Mouse (Mus musculus): ENCODE measurements around the gene 2210016F16Rik.
A peak's percentile ranks its signal among the peaks of the same experiment; 100 is the strongest.

2210016F16Rik gene

GRCm38 (mm10) chr13:58384779-58385546 lies at the start of gene 2210016F16Rik:
Gene 2210016F16Rik (minus strand): TSS chr13:58385225.
- Histone ChIP-seq H3K4me1 (replicated peaks; ENCODE audit: low read depth, low read length) (peaks cover 22% of the 10 kb centered on the region), H3K9me3 (ENCODE audit: low read length) (peaks cover 30% of the 10 kb centered on the region), H3K27me3 (ENCODE audit: insufficient read depth, low read length) (0 out of 2 replicates have a peak, but pooled peaks cover 5% of the 10 kb centered on the region), H3K36me3 (ENCODE audit: insufficient read depth, low read length) (peaks cover 38% of the 10 kb centered on the region), H3K4me3 (replicated peaks; ENCODE audit: low read length) (peak within 1 kb of the TSS; percentile 84)
- TF ChIP-seq POU5F1 (IDR thresholded peaks at IDR 0.05; ENCODE audit: borderline replicate concordance, low read length) (no peak), CTCF (conservative IDR thresholded peaks at IDR 0.05; ENCODE audit: low read length) (no peak), NANOG (IDR thresholded peaks at IDR 0.05; ENCODE audit: borderline replicate concordance, low read length) (no peak)

GRCm38 (mm10) chr13:58423061-58423660 lies 38.1 kb upstream of the 2210016F16Rik start:
- H3K4me3 ChIP-seq (replicated peaks; ENCODE audit: low read length): no peak overlapping the region
- H3K9me3 ChIP-seq (ENCODE audit: low read length): no peaks in the 10 kb centered on the region
- no peaks in the 10 kb centered on the region for H3K36me3 ChIP-seq (ENCODE audit: insufficient read depth, low read length)
- peaks cover 9% of the 10 kb centered on the region for H3K4me1 ChIP-seq (replicated peaks; ENCODE audit: low read depth, low read length)
- peaks cover 3% of the 10 kb centered on the region for H3K27me3 ChIP-seq (ENCODE audit: insufficient read depth, low read length)
- peak; percentile 77 for TF ChIP-seq POU5F1 (IDR thresholded peaks at IDR 0.05; ENCODE audit: borderline replicate concordance, low read length)
- TF ChIP-seq NANOG (IDR thresholded peaks at IDR 0.05; ENCODE audit: borderline replicate concordance, low read length): no peak

GRCm38 (mm10) chr13:58422242-58422641 lies 37.2 kb upstream of the 2210016F16Rik start:
- H3K36me3 ChIP-seq (ENCODE audit: insufficient read depth, low read length): no peaks in the 10 kb centered on the region
- peaks cover 9% of the 10 kb centered on the region for H3K4me1 ChIP-seq (replicated peaks; ENCODE audit: low read depth, low read length)
- TF ChIP-seq POU5F1 (IDR thresholded peaks at IDR 0.05; ENCODE audit: borderline replicate concordance, low read length) (no peak), CTCF (conservative IDR thresholded peaks at IDR 0.05; ENCODE audit: low read length) (no peak), NANOG (IDR thresholded peaks at IDR 0.05; ENCODE audit: borderline replicate concordance, low read length) (no peak)
- no peak overlapping the region for H3K4me3 ChIP-seq (replicated peaks; ENCODE audit: low read length)
- H3K27me3 ChIP-seq (ENCODE audit: insufficient read depth, low read length): peaks cover 3% of the 10 kb centered on the region
- H3K9me3 ChIP-seq (ENCODE audit: low read length): no peaks in the 10 kb centered on the region

- Histone ChIP-seq H3K4me1 (replicated peaks; ENCODE audit: low read depth, low read length) (peaks cover 9% of the 10 kb centered on the region), H3K4me3 (replicated peaks; ENCODE audit: low read length) (no peak overlapping the region), H3K27me3 (ENCODE audit: insufficient read depth, low read length) (peaks cover 4% of the 10 kb centered on the region; the same call in 1 of the 2 replicates), H3K9me3 (ENCODE audit: low read length) (no peaks in the 10 kb centered on the region), H3K36me3 (ENCODE audit: insufficient read depth, low read length) (no peaks in the 10 kb centered on the region)
- TF ChIP-seq CTCF (conservative IDR thresholded peaks at IDR 0.05; ENCODE audit: low read length) (no peak), NANOG (IDR thresholded peaks at IDR 0.05; ENCODE audit: borderline replicate concordance, low read length) (no peak), POU5F1 (IDR thresholded peaks at IDR 0.05; ENCODE audit: borderline replicate concordance, low read length) (no peak)
Measured at GRCm38 (mm10) chr13:58421026-58421425, 36.0 kb upstream of the 2210016F16Rik start.

GRCm38 (mm10) chr13:58419266-58419665 lies 34.2 kb upstream of the 2210016F16Rik start:
- Histone ChIP-seq H3K36me3 (ENCODE audit: insufficient read depth, low read length) (no peaks in the 10 kb centered on the region), H3K4me1 (replicated peaks; ENCODE audit: low read depth, low read length) (peaks cover 9% of the 10 kb centered on the region), H3K4me3 (replicated peaks; ENCODE audit: low read length) (no peak overlapping the region), H3K27me3 (ENCODE audit: insufficient read depth, low read length) (peaks cover 2% of the 10 kb centered on the region; the same call in 1 of the 2 replicates), H3K9me3 (ENCODE audit: low read length) (no peaks in the 10 kb centered on the region)
- TF ChIP-seq POU5F1 (IDR thresholded peaks at IDR 0.05; ENCODE audit: borderline replicate concordance, low read length) (no peak), NANOG (IDR thresholded peaks at IDR 0.05; ENCODE audit: borderline replicate concordance, low read length) (no peak), CTCF (conservative IDR thresholded peaks at IDR 0.05; ENCODE audit: low read length) (no peak)

- Histone ChIP-seq H3K9me3 (ENCODE audit: low read length) (no peaks in the 10 kb centered on the region), H3K27me3 (ENCODE audit: insufficient read depth, low read length) (peaks cover 2% of the 10 kb centered on the region; the same call in 1 of the 2 replicates), H3K36me3 (ENCODE audit: insufficient read depth, low read length) (no peaks in the 10 kb centered on the region), H3K4me3 (replicated peaks; ENCODE audit: low read length) (no peak overlapping the region), H3K4me1 (replicated peaks; ENCODE audit: low read depth, low read length) (peaks cover 7% of the 10 kb centered on the region)
- TF ChIP-seq POU5F1 (IDR thresholded peaks at IDR 0.05; ENCODE audit: borderline replicate concordance, low read length): no peak
- no peak for TF ChIP-seq CTCF (conservative IDR thresholded peaks at IDR 0.05; ENCODE audit: low read length)
- TF ChIP-seq NANOG (IDR thresholded peaks at IDR 0.05; ENCODE audit: borderline replicate concordance, low read length): no peak
Measured at GRCm38 (mm10) chr13:58418656-58419055, 33.6 kb upstream of the 2210016F16Rik start.

GRCm38 (mm10) chr13:58415838-58416237 lies 30.8 kb upstream of the 2210016F16Rik start:
- Histone ChIP-seq H3K27me3 (ENCODE audit: insufficient read depth, low read length) (peaks cover 2% of the 10 kb centered on the region; the same call in 1 of the 2 replicates), H3K9me3 (ENCODE audit: low read length) (peaks cover 10% of the 10 kb centered on the region; the same call in 1 of the 2 replicates), H3K36me3 (ENCODE audit: insufficient read depth, low read length) (peaks cover 3% of the 10 kb centered on the region; the same call in 1 of the 2 replicates), H3K4me3 (replicated peaks; ENCODE audit: low read length) (no peak overlapping the region), H3K4me1 (replicated peaks; ENCODE audit: low read depth, low read length) (no peaks in the 10 kb centered on the region)
- TF ChIP-seq NANOG (IDR thresholded peaks at IDR 0.05; ENCODE audit: borderline replicate concordance, low read length): no peak
- TF ChIP-seq CTCF (conservative IDR thresholded peaks at IDR 0.05; ENCODE audit: low read length): no peak
- TF ChIP-seq POU5F1 (IDR thresholded peaks at IDR 0.05; ENCODE audit: borderline replicate concordance, low read length): no peak

GRCm38 (mm10) chr13:58415374-58415773 lies 30.3 kb upstream of the 2210016F16Rik start:
- TF ChIP-seq CTCF (conservative IDR thresholded peaks at IDR 0.05; ENCODE audit: low read length) (no peak), POU5F1 (IDR thresholded peaks at IDR 0.05; ENCODE audit: borderline replicate concordance, low read length) (no peak), NANOG (IDR thresholded peaks at IDR 0.05; ENCODE audit: borderline replicate concordance, low read length) (no peak)
- Histone ChIP-seq H3K4me1 (replicated peaks; ENCODE audit: low read depth, low read length) (no peaks in the 10 kb centered on the region), H3K36me3 (ENCODE audit: insufficient read depth, low read length) (peaks cover 7% of the 10 kb centered on the region), H3K4me3 (replicated peaks; ENCODE audit: low read length) (no peak overlapping the region), H3K9me3 (ENCODE audit: low read length) (peaks cover 10% of the 10 kb centered on the region; the same call in 1 of the 2 replicates), H3K27me3 (ENCODE audit: insufficient read depth, low read length) (peaks cover 2% of the 10 kb centered on the region; the same call in 1 of the 2 replicates)

Measured in E14TG2a.4 (cell line).